Mouse (Mus musculus): Measurements from ENCODE around the gene Wnt2. TPM values are rescaled to one million over a fixed set of nuclear protein-coding genes. Genes with fewer than 3 reads are reported as not detected.

Wnt2 gene
- polyA plus RNA-seq, 1 experiment from 2014 or later: 0.73 TPM

DNA sequence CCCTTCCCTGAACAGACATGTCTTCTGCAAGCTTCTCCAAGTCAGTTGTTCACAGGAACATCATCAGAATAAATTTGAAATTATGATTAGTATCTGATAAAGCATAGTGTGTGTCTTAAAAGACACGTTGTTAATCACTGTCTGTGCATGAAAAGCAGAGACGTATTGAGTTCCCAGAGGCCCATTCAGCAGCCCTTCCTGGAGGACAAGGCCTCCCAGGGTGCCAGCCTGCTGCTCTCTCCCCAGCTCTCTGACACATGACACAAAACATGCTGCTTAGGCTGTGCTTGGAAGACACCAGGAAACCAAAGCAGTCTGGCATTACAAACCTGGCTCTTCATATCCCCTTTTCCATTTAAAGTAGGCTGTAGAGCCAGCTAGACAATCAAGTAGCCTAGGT lies 88.5 kb downstream of the Wnt2 start:
- ATAC-seq (ENCODE audit: low FRiP score, low TSS enrichment): no peak
- Histone ChIP-seq H3K9me3 (ENCODE audit: control insufficient read depth, low read length) (no peaks in the 10 kb centered on the region), H3K27ac (ENCODE audit: low read depth, low read length) (no peak overlapping the region)

More for the DNA sequence above, 88.5 kb downstream of the Wnt2 start:
- H3K9ac ChIP-seq (ENCODE audit: low read depth, low read length): no peak overlapping the region
- H3K27me3 ChIP-seq (ENCODE audit: control insufficient read depth, insufficient read depth, low read length): no peaks in the 10 kb centered on the region
- 0 out of 2 replicates have a peak, but pooled peaks cover 3% of the 10 kb centered on the region for H3K4me1 ChIP-seq (ENCODE audit: control insufficient read depth, insufficient read depth, low read length)
- WGBS: 48% methylated on average over 2 of the region's 2 CpGs
- H3K4me3 ChIP-seq (ENCODE audit: low read length): no peak overlapping the region
- H3K36me3 ChIP-seq (ENCODE audit: control insufficient read depth, insufficient read depth, low read length): no peaks in the 10 kb centered on the region
- no peak overlapping the region for H3K4me2 ChIP-seq (replicated peaks; ENCODE audit: low read depth, low read length)

Other genes starting within 250 kb of the Wnt2 start
- not detected in 2 replicates for gene Asz1, start 78.5 kb upstream of the Wnt2 start, polyA plus RNA-seq (2014; fragmentation: Nextera tagmentation; extraction: Ambion mirVana)
- gene Cftr, start 140.1 kb upstream of the Wnt2 start, polyA plus RNA-seq (2014; fragmentation: Nextera tagmentation; extraction: Ambion mirVana): 2.9 and 4.7 TPM in 2 replicates